Mouse (Mus musculus) adrenal gland, postnatal 14 days (tissue): ENCODE measurements around the gene Gm49395. TPM values are rescaled to one million over a fixed set of nuclear protein-coding genes. Genes with fewer than 3 reads are reported as not detected.

Experiments
- DNase-seq: peaks from one replicate; pipeline ENCODE4 v3.0.0; 2021; ENCODE audit warnings: mixed read lengths
- total RNA-seq: library from RNA; stranded (reverse); gene quantifications from 2 replicates; pipeline ENCODE4 v1.2.3, GENCODE M21; 2021

Gene Gm49395
- total RNA-seq, 1 experiment from 2014 or later = 7.0 TPM

GRCm38 (mm10) chr13:114987668-114988067 lies 114.1 kb downstream of the Gm49395 start:
- no peak for DNase-seq

GRCm38 (mm10) chr13:114987161-114987560 lies 114.6 kb downstream of the Gm49395 start:
- peak; percentile 57 for DNase-seq

Other genes with a start within 250 kb of the Gm49395 start
- 3.9 and 4.4 TPM in 2 replicates for gene Itga2, start 169.8 kb downstream of the Gm49395 start, total RNA-seq
- 22.6 and 29.8 TPM in 2 replicates for gene Pelo, start 11.7 kb downstream of the Gm49395 start, total RNA-seq
- gene Itga1, start within 50 bp of the Gm49395 start, total RNA-seq = 49.7 and 50.3 TPM in 2 replicates